10 mouse cellular contexts compared by ENCODE assay signal in genomic region chr2:121323041-121323440, GRCm38 (mm10). TPM values are rescaled to one million over a fixed set of nuclear protein-coding genes. Genes with fewer than 3 reads are reported as not detected.
"Had no signal": no experiment of that assay in that cellular context is flagged by ENCODE, and none has a peak within 500 bp of the region (broad histone marks: within the 10 kb centered on the region; RNA-seq: fewer than 3 reads in every experiment).

No protein-coding gene starts in this region.

- DNase-seq: liver; liver, embryonic 13.5 days; liver, postnatal 0 days; lung, postnatal 4 days; right cerebral cortex, postnatal 14 days; thymus, adult 2 months; thymus, postnatal 25 days had no signal

- ATAC-seq: liver, postnatal 0 days; midbrain, embryonic 15.5 days had no signal

RNA-seq across cellular contexts. Expression of gene Map1a, which starts 33.6 kb away (rescaled TPM):
- total RNA-seq: monocyte, adult 5-6 weeks had no signal

RNA-seq across cellular contexts. Expression of gene Ckmt1, which starts 34.5 kb away (rescaled TPM):
- total RNA-seq: megakaryocyte, adult 5-6 weeks; monocyte, adult 5-6 weeks had no signal
